Mouse (Mus musculus): ENCODE measurements around the gene Tmem106c. TPM values are rescaled to one million over a fixed set of nuclear protein-coding genes. Genes with fewer than 3 reads are reported as not detected.
A peak's percentile ranks its signal among the peaks of the same experiment; 100 is the strongest.

Tmem106c gene
- polyA plus RNA-seq, 1 experiment: 33.2 TPM

DNA sequence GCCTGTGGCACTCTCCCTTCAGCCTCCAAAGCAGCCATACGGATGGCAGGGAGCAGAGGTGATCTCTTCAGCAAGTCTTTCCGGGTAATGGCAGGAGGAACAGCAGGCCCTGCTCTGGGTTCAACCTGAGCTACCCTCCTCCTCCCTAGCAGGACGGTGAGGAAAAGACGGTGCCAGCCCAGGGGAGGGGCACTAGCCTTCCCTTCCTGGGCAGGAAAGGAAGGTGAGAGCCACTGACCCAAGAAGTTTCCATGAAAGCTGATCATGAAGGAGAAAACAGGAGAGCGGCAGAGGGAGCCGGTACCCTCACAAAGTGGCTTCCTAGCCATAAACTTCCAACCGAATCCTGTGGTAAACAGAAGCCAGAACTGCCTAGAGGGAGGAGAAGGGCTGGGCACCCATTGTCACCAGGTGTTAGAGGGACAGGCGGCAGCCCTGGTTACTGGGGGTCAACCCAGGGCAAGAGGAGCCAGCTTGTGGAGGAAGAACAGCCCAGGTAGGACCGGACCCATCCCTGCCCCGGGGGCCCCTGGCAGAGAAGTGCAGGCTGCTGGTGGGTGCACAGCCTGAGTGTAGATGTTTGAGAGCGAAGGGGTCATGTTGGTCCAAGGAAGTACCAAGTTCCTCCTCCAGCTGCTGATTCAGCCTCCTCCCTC lies 19.0 kb upstream of the Tmem106c start:
- Histone ChIP-seq H3K27ac (replicated peaks; ENCODE audit: low read depth, low read length) (no peak overlapping the region), H3K4me3 (ENCODE audit: insufficient read depth, low read depth, low read length) (no peak overlapping the region), H3K4me1 (ENCODE audit: control insufficient read depth, insufficient read depth, insufficient read length, low read length) (no peaks in the 10 kb centered on the region)

DNA sequence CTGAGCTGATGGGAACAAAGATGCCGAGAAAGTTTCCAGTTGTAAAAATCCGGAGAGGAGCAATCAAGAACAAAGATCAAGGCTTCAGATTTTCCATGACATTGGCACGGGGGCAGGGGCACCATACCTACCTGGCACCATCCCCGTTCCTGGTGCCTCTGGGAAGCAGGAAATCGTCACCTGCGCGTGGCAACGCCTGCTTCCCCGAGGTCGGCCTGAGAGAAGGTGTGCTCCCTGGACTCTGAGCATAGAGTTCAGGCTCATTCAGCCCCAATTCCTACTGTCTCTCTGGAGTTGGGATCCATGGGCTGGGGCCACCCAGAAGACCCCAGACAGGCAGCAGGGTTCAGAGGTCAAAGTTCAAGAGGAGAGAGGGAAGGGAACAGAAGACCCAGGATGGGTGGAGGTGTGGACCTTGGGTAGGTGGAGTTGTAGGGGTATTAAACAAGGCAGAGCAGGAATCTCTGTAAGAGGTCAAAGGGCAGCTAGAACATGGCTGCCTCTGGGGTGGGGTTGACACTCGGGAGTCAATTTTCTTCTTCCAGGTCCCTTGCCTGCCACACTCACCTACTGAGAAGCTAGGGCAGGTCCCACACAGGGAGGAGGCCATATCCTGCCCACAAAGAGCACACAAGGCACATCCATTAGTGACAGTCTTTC lies 18.2 kb upstream of the Tmem106c start:
- Histone ChIP-seq H3K27ac (replicated peaks; ENCODE audit: low read depth, low read length) (no peak overlapping the region), H3K4me3 (ENCODE audit: insufficient read depth, low read depth, low read length) (no peak overlapping the region), H3K4me1 (ENCODE audit: control insufficient read depth, insufficient read depth, insufficient read length, low read length) (no peaks in the 10 kb centered on the region)

DNA sequence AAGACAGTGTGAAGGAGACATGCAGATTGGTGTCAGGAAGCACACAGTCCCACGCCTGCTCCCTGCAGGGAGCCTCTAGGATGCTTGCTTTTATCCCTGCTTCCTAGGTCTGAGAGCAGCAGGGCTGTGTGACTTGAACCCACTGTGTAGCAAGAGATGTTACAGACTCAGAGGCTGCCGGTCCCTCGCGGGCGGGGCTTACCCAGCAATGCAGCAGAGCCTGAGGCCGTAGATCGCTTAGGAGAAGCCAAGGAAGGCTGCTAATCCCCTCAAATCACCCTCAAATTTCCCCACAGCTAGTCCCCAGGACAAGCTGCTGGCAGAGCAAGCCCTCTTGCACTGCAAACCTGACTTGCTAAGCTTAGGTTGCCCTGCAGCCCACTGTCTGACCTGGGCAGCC lies 15.3 kb upstream of the Tmem106c start:
- Histone ChIP-seq H3K4me3 (ENCODE audit: insufficient read depth, low read depth, low read length) (no peak overlapping the region), H3K4me1 (ENCODE audit: control insufficient read depth, insufficient read depth, insufficient read length, low read length) (no peaks in the 10 kb centered on the region), H3K27ac (replicated peaks; ENCODE audit: low read depth, low read length) (no peak overlapping the region)

DNA sequence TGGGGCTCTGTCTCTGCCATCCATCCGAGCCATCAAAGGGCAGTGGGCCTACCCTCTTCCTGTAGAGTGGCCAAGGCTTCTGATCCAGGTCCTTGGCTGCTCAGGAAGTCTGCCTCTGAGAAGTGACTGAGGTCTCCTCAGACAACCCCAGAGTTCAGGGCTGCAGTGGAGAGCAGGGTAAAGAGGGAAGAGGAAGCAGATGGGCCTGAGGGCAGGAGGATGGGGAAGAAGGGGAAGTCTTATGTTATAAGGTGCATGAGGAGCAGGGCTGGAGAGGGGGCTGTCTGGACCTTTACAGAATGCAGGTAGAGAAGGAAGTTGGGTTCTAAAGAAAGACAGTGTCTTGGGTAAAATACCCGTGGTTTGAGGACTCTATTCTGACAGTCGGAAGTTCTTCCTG lies 14.3 kb upstream of the Tmem106c start:
- Histone ChIP-seq H3K4me3 (ENCODE audit: insufficient read depth, low read depth, low read length) (no peak overlapping the region), H3K4me1 (ENCODE audit: control insufficient read depth, insufficient read depth, insufficient read length, low read length) (no peaks in the 10 kb centered on the region), H3K27ac (replicated peaks; ENCODE audit: low read depth, low read length) (no peak overlapping the region)

DNA sequence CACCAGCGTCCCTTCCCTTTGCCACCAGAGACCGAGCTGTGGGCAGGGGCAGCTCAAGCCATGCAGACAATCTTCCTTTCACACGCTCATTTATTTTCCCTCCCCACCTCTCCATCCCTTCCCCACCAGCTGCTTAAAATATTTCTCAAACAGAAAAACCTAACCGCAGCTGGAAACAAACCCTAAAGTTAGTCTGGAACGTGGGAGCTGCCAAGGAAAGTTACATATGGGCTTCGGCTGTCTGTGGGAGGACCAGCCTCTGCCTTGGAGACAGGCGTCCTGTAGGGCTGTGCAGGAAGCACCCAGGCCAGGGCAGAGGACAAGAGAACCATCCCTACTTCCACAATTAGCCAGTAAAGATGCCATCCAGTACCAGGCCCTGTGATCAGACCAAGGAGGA lies 13.8 kb upstream of the Tmem106c start:
- Histone ChIP-seq H3K4me3 (ENCODE audit: insufficient read depth, low read depth, low read length) (no peak overlapping the region), H3K27ac (replicated peaks; ENCODE audit: low read depth, low read length) (no peak overlapping the region), H3K4me1 (ENCODE audit: control insufficient read depth, insufficient read depth, insufficient read length, low read length) (no peaks in the 10 kb centered on the region)

DNA sequence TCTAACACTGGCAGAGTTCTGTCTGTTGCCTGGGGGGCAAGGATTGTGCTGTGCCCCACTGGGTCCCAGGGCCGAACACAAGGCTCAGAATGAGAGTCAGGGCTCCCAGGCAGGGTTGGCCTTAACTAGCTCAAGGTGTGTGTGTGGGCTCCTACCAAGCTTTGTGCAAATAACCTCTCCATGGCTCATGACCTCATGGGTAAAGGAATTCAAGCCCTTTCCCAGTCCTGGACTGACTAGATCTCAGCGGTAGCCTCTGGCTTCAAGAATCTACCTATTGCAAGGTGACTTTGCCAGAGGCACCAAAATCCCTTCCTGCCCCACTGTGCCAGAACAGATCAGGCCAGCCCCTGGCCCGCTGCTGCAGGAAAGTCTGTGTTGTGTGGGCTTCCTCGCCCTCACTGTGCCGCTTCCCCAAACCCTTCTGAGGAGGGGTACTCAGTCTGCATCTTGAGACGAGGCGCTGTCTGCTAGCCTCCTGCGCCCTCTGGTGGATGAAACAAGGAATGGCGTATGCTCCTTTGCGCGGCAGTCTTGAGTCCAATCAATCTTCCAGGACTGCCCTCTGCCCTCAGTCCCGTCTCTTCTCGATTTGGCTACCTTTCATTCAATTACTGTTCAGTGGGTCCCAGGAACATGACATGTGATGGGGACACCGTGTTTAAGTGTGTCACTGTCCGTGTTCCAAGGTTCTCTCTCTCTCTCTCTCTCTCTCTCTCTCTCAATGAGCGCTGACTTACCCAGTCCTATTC lies 11.7 kb upstream of the Tmem106c start:
- H3K4me3 ChIP-seq (ENCODE audit: insufficient read depth, low read depth, low read length): no peak overlapping the region
- no peaks in the 10 kb centered on the region for H3K4me1 ChIP-seq (ENCODE audit: control insufficient read depth, insufficient read depth, insufficient read length, low read length)
- H3K27ac ChIP-seq (replicated peaks; ENCODE audit: low read depth, low read length): no peak overlapping the region

DNA sequence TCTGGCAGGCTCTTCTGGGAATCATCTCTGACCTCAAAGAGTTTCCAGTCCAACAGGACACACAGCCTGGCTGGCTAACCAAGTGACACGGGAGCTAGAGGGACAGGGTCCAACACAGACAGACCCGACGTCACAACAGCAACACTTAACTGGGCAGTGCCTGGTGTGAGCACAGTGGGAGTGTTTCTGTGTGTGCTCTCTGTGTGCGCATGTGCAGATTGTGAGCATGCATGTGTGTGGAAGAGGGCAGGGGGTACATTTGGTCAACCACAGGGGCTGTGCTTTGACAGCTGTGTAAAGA lies 11.2 kb upstream of the Tmem106c start:
- Histone ChIP-seq H3K27ac (replicated peaks; ENCODE audit: low read depth, low read length) (no peak overlapping the region), H3K4me1 (ENCODE audit: control insufficient read depth, insufficient read depth, insufficient read length, low read length) (no peaks in the 10 kb centered on the region), H3K4me3 (ENCODE audit: insufficient read depth, low read depth, low read length) (no peak overlapping the region)

DNA sequence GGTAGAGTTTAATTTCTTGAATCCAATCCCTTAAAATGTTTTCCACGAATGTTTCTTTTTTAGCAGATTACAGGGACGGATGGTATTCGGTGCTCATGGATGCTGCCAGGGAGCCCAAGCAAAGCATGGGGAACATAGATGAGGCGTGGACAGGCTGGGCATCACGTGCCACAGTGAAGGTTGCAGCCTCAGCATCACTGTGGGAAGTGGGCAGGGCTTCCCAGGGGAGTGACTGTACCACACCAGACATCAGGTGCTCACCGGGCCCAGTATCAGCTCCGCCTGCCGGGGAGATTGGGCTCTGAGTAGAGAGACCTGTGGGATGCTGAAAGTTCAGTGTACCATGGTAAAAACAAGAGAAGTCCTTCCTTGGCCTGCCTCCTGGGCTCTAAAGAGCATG lies 9.3 kb upstream of the Tmem106c start:
- H3K4me3 ChIP-seq (ENCODE audit: insufficient read depth, low read depth, low read length): no peak overlapping the region
- H3K4me1 ChIP-seq (ENCODE audit: control insufficient read depth, insufficient read depth, insufficient read length, low read length): no peaks in the 10 kb centered on the region
- no peak overlapping the region for H3K27ac ChIP-seq (replicated peaks; ENCODE audit: low read depth, low read length)

DNA sequence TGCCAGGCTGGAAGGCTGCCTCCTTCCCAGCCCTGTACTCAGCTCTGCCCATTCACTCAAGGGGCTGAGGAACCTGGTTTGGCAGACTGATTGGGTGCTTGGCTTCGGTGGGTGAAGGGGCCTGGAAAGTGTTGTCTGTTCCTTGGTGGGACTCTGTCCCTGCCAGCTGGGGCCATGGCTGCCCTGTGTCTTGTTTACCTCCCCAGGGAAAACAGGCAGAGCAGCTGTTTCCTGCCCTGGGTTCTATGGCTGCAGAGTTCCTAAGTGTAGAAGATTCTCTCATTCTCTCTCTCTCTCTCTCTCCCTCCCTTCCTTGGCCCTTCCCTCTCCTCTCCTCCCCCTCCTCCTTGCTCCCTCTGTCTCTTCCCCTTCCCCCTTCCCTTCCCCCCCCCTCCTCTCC lies 8.7 kb upstream of the Tmem106c start:
- Histone ChIP-seq H3K4me3 (ENCODE audit: insufficient read depth, low read depth, low read length) (no peak overlapping the region), H3K27ac (replicated peaks; ENCODE audit: low read depth, low read length) (no peak overlapping the region), H3K4me1 (ENCODE audit: control insufficient read depth, insufficient read depth, insufficient read length, low read length) (no peaks in the 10 kb centered on the region)

DNA sequence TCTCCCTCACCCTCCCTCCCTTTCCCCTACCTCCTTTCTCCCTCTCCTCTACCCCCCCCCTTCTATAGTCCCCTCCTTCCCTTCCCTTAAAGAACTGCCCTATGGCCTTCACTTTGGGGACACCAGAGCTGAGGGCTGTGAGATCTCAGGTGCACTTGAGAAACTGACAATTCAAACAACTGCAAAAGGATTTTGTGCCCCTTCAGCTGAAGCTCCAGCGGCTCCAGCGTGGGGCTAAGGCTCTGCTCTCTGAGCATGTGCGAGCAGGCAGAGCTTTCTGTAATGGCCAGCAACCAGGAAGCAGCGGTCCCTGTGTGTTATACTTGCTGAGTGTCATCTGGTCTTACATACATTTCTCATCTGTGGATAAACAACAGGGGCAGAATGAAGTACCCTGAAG lies 8.3 kb upstream of the Tmem106c start:
- Histone ChIP-seq H3K4me3 (ENCODE audit: insufficient read depth, low read depth, low read length) (no peak overlapping the region), H3K27ac (replicated peaks; ENCODE audit: low read depth, low read length) (no peak overlapping the region)

DNA sequence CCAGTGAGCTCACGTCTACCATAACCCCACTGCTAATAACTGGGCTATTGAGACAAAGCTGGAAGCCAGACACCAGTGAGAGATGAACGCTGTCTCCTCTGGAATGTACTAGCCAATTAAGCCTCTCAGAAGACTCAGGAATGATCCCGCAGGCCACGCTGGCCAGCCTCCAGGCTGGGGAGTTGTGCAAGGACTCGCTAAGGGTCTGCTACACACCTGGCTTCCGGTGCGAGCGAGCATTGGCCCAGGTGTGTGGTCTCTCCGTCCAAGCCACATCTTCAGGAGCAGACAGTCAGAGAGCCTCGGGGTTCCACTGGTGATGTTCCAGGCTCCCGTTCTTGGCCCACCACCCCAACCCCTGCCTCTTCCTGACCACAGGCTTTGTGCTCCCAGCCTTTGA lies 7.6 kb upstream of the Tmem106c start:
- Histone ChIP-seq H3K4me3 (ENCODE audit: insufficient read depth, low read depth, low read length) (no peak overlapping the region), H3K27ac (replicated peaks; ENCODE audit: low read depth, low read length) (no peak overlapping the region), H3K4me1 (ENCODE audit: control insufficient read depth, insufficient read depth, insufficient read length, low read length) (no peaks in the 10 kb centered on the region)

More for the DNA sequence above, 8.3 kb upstream of the Tmem106c start:
- no peaks in the 10 kb centered on the region for H3K4me1 ChIP-seq (ENCODE audit: control insufficient read depth, insufficient read depth, insufficient read length, low read length)

DNA sequence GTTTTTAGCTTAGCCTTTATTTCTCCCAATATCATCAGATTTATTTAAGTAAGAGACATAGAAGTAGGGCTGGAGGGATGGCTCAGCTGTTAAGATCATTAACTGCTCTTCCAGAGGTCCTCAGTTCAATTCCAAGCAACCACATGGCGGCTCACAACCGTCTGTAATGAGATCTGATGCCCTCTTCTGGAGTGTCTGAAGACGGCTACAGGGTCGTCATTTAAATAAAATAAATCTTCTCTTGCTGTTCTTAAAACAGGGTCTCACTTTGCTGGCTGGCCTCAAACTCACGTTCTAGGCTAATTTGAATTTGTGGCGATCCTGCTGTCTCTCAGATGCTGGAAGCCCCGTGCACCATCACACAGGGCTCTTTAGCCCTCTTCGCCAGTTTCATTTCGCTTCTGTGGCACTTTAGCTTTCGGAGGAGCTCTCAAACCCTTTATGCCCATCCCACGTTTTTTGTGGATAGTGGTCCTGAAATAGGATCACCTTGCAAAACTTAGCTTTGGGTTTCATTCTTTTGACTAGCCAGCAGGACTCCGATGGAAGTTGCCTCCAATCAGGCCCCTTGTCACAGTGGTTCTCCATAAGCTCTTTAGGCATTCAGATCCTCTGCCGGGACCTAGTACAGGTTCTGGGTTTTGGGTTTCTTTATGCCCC lies 541 bp upstream of the Tmem106c start:
- H3K4me1 ChIP-seq (ENCODE audit: control insufficient read depth, insufficient read depth, insufficient read length, low read length): peaks cover 3% of the 10 kb centered on the region; the same call in 1 of the 2 replicates
- H3K27ac ChIP-seq (replicated peaks; ENCODE audit: low read depth, low read length): peak overlapping the region; percentile 39
- H3K4me3 ChIP-seq (ENCODE audit: insufficient read depth, low read depth, low read length): peak overlapping the region; percentile 73

DNA sequence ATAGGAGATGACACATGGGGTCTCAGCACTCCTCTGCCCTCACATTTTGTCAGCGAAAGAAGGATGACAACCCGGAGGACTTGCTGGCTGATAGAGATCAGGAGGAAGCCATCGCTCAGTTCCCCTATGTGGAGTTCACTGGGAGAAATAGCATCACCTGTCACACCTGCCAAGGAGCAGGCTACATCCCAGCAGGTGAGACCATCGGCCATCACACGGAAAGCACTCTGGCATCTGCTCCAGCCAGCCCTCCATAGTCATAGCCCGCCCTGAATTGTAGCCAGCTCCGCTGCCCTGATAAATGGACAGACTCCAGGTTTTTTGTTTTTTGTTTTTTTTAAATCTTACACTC lies 812 bp downstream of the Tmem106c start:
- Histone ChIP-seq H3K4me3 (ENCODE audit: insufficient read depth, low read depth, low read length) (peak overlapping the region; percentile 92), H3K27ac (replicated peaks; ENCODE audit: low read depth, low read length) (no peak overlapping the region), H3K4me1 (ENCODE audit: control insufficient read depth, insufficient read depth, insufficient read length, low read length) (peaks cover 3% of the 10 kb centered on the region; the same call in 1 of the 2 replicates)

DNA sequence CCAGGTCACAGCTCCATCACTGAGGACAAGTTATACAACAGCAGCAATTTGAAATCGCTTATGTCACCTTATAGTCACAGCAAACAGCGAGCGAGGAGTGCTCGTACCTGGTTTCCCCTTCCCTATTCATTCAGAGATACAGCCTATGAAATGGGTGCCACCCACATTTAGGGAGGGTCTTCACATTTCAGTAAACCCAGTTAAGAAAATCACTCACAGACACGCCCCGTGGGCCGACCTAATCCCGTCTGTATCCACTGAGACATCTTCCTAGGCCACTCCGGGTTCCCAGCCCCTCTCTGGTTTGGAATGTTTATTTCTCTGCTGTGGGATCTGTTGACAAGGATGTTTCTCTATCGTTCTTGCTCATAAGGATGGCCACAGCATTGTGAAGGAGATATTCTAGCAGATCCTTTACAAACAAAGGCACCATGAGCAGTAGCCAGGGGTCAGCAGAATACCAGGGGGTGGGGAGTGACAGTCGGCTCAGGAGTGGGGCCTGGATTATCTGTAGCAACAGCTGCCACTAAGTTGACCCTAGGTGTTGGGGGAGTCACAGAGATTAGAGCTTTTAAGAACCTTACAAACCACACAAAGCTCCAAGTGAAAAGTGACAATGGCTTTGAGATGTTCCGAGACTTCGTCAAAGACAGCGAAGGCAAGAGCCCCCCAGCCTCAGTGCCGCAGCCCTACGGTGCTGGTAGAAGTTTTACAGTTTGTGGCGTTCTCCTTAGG lies 1.5 kb downstream of the Tmem106c start:
- Histone ChIP-seq H3K27ac (replicated peaks; ENCODE audit: low read depth, low read length) (no peak overlapping the region), H3K4me1 (ENCODE audit: control insufficient read depth, insufficient read depth, insufficient read length, low read length) (peaks cover 3% of the 10 kb centered on the region; the same call in 1 of the 2 replicates), H3K4me3 (ENCODE audit: insufficient read depth, low read depth, low read length) (no peak overlapping the region; the same call in 1 of the 2 replicates)

DNA sequence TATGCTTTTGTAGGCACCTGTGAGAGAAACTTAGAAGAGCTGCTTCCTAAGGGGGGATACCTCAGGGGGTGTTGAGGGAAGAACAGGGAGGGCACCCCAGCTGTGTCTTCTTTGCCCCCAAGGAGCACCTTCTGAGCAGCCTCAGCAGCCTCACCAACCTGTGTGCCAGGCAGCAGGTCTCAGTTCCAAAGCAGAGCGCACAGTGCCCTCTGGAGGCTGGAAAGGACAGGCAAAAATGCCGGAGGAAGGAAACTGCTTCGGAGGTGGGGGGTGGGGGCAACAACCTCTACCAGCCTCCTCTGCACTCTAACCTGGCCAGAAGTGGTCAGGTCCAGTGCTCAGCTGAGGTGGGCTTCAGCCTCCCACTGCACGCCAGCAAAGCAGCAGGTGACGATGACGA lies 6.3 kb downstream of the Tmem106c start:
- no peak overlapping the region for H3K27ac ChIP-seq (replicated peaks; ENCODE audit: low read depth, low read length)
- no peak overlapping the region for H3K4me3 ChIP-seq (ENCODE audit: insufficient read depth, low read depth, low read length)
- no peaks in the 10 kb centered on the region for H3K4me1 ChIP-seq (ENCODE audit: control insufficient read depth, insufficient read depth, insufficient read length, low read length)

Data from brown adipose tissue, adult 24 weeks (tissue).